Mouse (Mus musculus) gastrocnemius, adult 18-20 months (tissue): ENCODE measurements around the gene Msi2. TPM values are rescaled to one million over a fixed set of nuclear protein-coding genes. Genes with fewer than 3 reads are reported as not detected.
A peak's percentile ranks its signal among the peaks of the same experiment; 100 is the strongest.

ENCODE experiments used
- DNase-seq: peaks from one replicate; pipeline ENCODE4 v3.0.0; 2021; ENCODE audit warnings: low spot score
- total RNA-seq, 2 experiments: library from RNA; stranded (reverse); gene quantifications; 2 replicates each; pipeline ENCODE4 v1.2.3; 2021

The Msi2 gene
- total RNA-seq, 2 experiments from 2014 or later = 179 to 180 TPM

GRCm38 (mm10) chr11:88327016-88327415 is 391.3 kb downstream of the Msi2 start:
- DNase-seq = peak; percentile 67

- DNase-seq = peak; percentile 24
These were observed 399.5 kb downstream of the Msi2 start for GRCm38 (mm10) chr11:88318850-88319249.

GRCm38 (mm10) chr11:88315393-88315792 is 402.9 kb downstream of the Msi2 start:
- DNase-seq = no peak

GRCm38 (mm10) chr11:88314471-88314870 is 403.8 kb downstream of the Msi2 start:
- no peak for DNase-seq

- peak; percentile 64 for DNase-seq
These were observed 404.8 kb downstream of the Msi2 start for GRCm38 (mm10) chr11:88313512-88313911.

DNA sequence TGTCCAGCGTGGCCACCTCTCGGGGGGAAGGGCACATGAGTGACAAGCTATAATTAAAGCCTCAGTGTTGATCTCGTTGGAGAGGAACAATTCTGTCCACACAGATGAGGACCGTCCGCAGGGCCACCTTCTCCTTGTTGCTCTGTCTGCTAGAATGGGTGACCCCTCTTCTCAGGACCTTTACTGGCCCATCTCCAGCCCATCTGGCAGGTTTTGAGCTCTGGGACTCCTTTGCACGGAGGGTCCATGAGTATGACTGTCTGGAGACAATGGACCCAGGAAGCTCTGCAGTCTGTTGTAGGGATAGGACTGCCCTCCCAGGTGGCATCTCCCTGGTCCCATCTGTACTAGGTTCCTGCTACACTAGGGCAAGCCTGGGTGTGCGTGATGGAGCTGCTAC is 406.7 kb downstream of the Msi2 start:
- no peak for DNase-seq

- peak; percentile 12 for DNase-seq
These were observed 407.5 kb downstream of the Msi2 start for GRCm38 (mm10) chr11:88310773-88311172.

- no peak for DNase-seq
These were observed 409.1 kb downstream of the Msi2 start for GRCm38 (mm10) chr11:88309059-88309700.

DNA sequence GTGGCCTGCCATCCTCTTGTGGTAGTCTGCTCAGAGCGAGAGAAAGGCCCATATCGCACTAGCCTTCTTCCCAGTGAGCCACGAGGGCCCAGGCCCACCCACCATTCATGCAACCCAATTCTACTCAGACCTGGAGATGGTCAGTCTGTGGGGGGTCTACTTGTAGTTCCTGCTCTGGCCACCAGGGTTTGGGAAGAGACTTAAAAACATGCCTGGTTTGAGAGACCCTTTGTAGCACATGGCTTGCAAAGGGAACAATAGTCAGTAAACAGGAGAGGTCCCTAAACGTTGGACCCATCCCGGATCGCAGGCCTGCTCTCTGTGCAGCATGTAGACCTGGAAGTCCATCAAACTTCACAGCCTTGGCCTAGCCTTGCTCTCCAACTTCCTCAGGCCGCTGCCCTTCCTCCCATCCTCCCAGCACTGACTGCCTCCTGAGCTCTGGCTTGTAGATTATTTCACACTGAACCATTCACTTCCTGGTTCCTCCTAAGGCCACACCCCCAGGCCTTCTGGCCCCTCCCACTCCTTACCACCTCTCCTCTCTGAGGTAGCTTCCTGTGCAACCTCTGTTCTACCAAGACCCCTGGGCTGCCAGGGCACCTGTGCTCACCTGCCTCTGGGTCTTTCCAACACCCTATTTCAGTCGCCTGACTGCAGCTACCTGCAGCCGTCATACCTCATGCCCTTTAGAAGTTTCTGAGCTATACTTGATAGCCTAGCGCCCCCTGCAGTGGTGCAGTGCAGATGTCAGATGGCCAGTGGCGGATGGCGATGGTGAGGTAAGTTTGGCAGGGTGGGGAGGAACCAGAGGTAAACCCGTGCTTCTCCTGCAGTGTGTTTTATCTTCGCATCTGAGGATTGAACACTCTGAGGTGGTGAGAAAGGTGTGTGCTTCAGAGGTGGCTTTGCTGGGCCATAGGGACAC is 410.4 kb downstream of the Msi2 start:
- DNase-seq = no peak

DNA sequence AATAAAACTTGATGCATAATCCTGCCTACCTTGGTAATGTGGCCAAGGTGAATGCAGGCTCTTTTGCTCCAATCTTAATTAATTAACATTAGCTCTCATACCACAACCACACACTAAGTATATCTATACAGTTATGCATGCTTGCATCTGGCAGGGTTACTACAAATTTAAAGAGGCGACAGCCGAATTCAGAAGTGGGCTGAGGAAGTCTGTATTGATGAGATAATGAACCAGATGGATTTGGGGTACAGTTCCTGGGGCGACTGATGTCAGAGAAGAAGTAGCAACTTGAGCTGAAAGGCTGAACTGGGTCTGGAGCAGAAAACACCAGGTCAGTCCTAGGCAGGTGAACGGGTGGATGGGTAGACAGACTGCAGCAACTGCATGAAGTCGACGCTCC is 412.6 kb downstream of the Msi2 start:
- DNase-seq = no peak

- no peak for DNase-seq
These were observed 416.7 kb downstream of the Msi2 start for GRCm38 (mm10) chr11:88301619-88302018.

DNA sequence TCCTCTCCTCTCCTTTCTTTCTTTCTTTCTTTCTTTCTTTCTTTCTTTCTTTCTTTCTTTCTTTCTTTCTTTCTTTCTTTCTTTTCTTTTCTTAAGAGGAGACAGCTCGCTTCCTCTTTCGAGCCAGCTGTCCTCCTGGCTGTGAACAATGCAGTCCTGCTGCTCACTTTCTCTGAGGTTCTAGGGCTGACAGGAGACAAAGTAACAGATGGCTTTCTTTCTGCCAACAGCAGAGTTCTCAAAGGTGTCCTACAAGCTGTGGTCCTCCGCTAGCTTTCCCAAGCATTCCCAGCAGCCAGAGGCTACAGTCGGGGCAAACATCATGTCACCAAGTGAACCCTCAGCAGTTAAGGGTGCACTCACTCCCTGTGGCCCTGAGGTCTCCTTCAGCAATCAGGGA is 419.0 kb downstream of the Msi2 start:
- no peak for DNase-seq

GRCm38 (mm10) chr11:88297526-88297925 is 420.8 kb downstream of the Msi2 start:
- no peak for DNase-seq

DNA sequence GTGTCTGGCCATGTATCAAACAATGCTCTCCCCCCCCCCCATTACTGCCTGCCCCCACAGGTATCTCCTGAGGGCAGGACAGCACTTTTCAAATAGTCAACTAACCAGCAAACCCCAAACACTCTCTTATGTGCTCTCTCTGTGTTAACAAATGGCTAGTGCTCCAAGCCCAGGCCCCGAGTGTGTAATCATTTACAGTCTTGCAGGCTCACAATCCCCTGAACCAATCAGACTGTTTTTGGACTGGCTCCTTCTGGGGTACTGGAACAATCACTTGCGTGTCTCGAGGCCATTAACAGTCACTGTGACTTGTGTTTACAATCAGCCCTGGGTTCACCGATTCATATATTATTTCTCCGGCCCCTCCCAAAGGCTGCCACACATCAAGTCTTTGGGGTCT is 423.0 kb downstream of the Msi2 start:
- no peak for DNase-seq

DNA sequence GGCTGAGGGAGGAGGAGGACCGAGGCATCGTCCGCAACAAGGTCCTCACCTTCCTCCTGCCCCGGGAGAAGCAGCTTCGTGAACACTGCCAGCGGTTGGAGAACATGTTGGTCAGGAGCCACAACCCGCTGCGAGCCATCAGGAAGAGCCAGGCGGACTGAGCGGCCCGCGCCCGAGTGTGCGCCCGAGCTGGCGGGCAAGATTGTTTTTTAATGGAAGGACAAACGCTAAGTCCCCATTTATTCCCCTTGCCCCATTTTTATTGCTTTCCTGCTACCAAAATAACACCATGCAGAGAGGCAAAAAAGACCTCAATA is 424.0 kb downstream of the Msi2 start:
- DNase-seq = no peak

DNA sequence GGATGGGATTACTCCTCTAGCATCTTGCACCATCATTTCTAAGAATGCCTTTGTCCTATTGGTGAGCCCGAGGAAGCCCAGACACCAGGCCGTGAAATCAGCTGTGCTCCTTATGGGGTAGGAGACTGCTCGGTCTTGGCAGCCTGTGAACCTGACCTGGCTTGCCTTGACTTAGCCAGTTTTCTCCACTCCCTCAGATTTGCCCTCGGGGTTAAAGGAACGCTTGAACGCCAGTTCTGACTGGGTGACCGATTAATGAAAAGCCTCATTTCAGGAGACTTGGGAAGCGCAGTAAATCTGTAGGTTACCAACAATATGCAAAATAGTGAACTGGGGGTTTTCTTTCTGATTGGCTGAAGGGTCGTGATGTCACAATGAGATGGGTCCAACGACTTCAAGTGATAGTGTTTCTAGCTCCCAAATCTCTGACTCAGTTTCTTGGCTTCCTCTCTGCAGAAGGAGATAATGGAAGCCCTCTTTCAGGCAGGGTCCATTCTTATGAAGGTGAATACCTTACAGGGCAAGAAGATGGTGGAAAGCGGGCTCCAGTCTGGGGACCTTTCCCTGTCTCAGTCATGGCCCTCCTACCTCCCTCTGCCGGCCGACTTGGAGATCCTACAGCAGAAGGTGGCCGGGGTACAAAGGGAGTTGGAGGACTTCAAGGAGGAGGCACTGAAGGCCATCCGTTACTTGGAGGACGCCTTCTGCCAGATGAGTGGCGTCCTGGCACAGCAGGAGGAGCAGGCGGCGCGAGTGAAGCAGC is 424.5 kb downstream of the Msi2 start, which contains the start of gene Ccdc182:
Gene Ccdc182 (plus strand): TSS at position 428 of the 763 bp plus-strand sequence.
- no peak for DNase-seq

GRCm38 (mm10) chr11:88291688-88292087 is 426.6 kb downstream of the Msi2 start:
- DNase-seq = peak; percentile 29

DNA sequence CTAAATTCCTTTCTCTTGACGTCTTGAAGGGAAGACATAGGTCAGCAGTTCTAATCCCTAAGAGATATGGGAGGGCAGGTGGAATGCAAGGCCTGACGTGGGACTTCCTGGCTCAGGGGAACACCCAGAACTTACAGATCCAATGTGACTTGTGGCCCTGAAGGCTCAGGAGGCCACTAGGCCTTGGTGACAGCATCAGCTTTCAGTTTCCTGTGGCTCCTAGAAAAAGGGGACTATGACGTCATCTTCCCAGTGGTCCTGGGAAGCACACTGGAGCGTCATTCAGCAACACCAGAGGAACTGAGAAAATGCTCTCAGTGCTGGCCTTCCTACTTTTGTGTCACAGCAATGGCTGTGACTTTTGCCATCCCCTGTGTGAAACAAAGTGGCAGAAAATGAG is 427.1 kb downstream of the Msi2 start:
- DNase-seq = no peak
